Mouse (Mus musculus) myocyte (in vitro differentiated cells): ENCODE measurements around the gene Sergef. TPM values are rescaled to one million over a fixed set of nuclear protein-coding genes. Genes with fewer than 3 reads are reported as not detected.

ENCODE experiments used
- H3K27me3 ChIP-seq: one replicate; pipeline ENCODE4 v1.6.1; 2011; ENCODE audit not compliant: control insufficient read depth, insufficient read depth, insufficient read length
- H3K36me3 ChIP-seq: one replicate; pipeline ENCODE4 v1.6.1; 2011; ENCODE audit not compliant: control insufficient read depth, insufficient read depth
- H3K4me2 ChIP-seq: one replicate; pipeline ENCODE4 v1.6.1; 2011; ENCODE audit warnings: low read depth, control low read depth
- H3K4me3 ChIP-seq: one replicate; pipeline ENCODE4 v1.5.1; 2011; ENCODE audit warnings: mild to moderate bottlenecking, control low read depth, moderate library complexity
- H3K79me2 ChIP-seq: one replicate; pipeline ENCODE4 v1.6.1; 2011; ENCODE audit not compliant: control insufficient read depth, insufficient read depth
- H3ac ChIP-seq: one replicate; pipeline ENCODE4 v1.6.1; 2011; ENCODE audit not compliant: control insufficient read depth, insufficient read length
- CEBPB ChIP-seq: IDR thresholded peaks from 2 replicates; pipeline ENCODE4 v1.6.1; 2011; ENCODE audit warnings: mild to moderate bottlenecking, moderate library complexity; ENCODE audit not compliant: poor library complexity, insufficient read depth, severe bottlenecking
- E2F4 ChIP-seq: IDR thresholded peaks from one replicate; pipeline ENCODE4 v1.6.1; 2011; ENCODE audit warnings: mild to moderate bottlenecking, control low read depth, moderate library complexity; ENCODE audit not compliant: insufficient read depth
- MAX ChIP-seq: IDR thresholded peaks from one replicate; pipeline ENCODE4 v1.6.1; 2011; ENCODE audit warnings: low read depth, mild to moderate bottlenecking, control low read depth
- MYOD1 ChIP-seq, 3 experiments: IDR thresholded peaks; one replicate each; pipeline ENCODE4 v1.6.1; 2011; ENCODE audit warnings: control low read depth in 2 of 3, low read depth in 2 of 3, mild to moderate bottlenecking in 2 of 3, moderate library complexity in 1 of 3; ENCODE audit not compliant: insufficient read length in 2 of 3, control insufficient read depth in 1 of 3
- MYOG ChIP-seq, 3 experiments: IDR thresholded peaks; one replicate each; pipeline ENCODE4 v1.6.1; 2011; ENCODE audit warnings: control low read depth in 2 of 3, low read depth in 2 of 3, mild to moderate bottlenecking in 2 of 3; ENCODE audit not compliant: insufficient read length in 2 of 3, control insufficient read depth in 1 of 3, insufficient read depth in 1 of 3
- POLR2A ChIP-seq: IDR thresholded peaks from one replicate; pipeline ENCODE4 v1.6.1; 2011; ENCODE audit warnings: low read depth, mild to moderate bottlenecking, control low read depth, moderate library complexity; ENCODE audit not compliant: insufficient read length
- POLR2AphosphoS2 ChIP-seq: IDR thresholded peaks from one replicate; pipeline ENCODE4 v1.6.1; 2011; ENCODE audit warnings: low read depth, control low read depth; ENCODE audit not compliant: insufficient read length
- REST ChIP-seq: IDR thresholded peaks from one replicate; pipeline ENCODE4 v1.6.1; 2011; ENCODE audit warnings: mild to moderate bottlenecking, control low read depth, moderate library complexity; ENCODE audit not compliant: insufficient read depth, insufficient read length
- SRF ChIP-seq: IDR thresholded peaks from one replicate; pipeline ENCODE4 v1.6.1; 2011; ENCODE audit warnings: low read depth; ENCODE audit not compliant: control insufficient read depth, insufficient read length
- TCF12 ChIP-seq: IDR thresholded peaks from one replicate; pipeline ENCODE4 v1.6.1; 2011; ENCODE audit warnings: mild to moderate bottlenecking, control low read depth; ENCODE audit not compliant: poor library complexity, insufficient read depth, severe bottlenecking
- TCF3 ChIP-seq: IDR thresholded peaks from one replicate; pipeline ENCODE4 v1.6.1; 2011; ENCODE audit warnings: low read depth, control low read depth; ENCODE audit not compliant: insufficient read length
- USF1 ChIP-seq: IDR thresholded peaks from one replicate; pipeline ENCODE4 v1.6.1; 2011; ENCODE audit warnings: low read depth, mild to moderate bottlenecking, control low read depth, moderate library complexity
- polyA plus RNA-seq: library from polyadenylated mRNA; unstranded; fragments of >200 nt; fragmentation: generic; extraction: Trizol; gene quantifications from one replicate; pipeline ENCODE4 v1.2.1, GENCODE M21; 2012; ENCODE audit warnings: missing spikeins

Sergef gene
- polyA plus RNA-seq, 1 experiment: 13.9 TPM

GRCm38 (mm10) chr7:46435833-46436232 is 203.8 kb downstream of the Sergef start:
- Histone ChIP-seq H3K79me2 (no peaks in the 10 kb centered on the region), H3K36me3 (no peaks in the 10 kb centered on the region), H3K4me2 (no peak overlapping the region), H3ac (no peak overlapping the region), H3K27me3 (peaks cover 29% of the 10 kb centered on the region), H3K4me3 (no peak overlapping the region)
- TF ChIP-seq E2F4 (no peak), USF1 (no peak), MYOD1 (IDR thresholded peaks at IDR 0.05; ENCODE audit: control insufficient read depth in 1 of 3, insufficient read length in 2 of 3, low read depth in 2 of 3) (no peak), TCF3 (no peak), REST (no peak), MAX (no peak), POLR2A (no peak), SRF (no peak), MYOG (IDR thresholded peaks at IDR 0.05; ENCODE audit: control insufficient read depth in 1 of 3, insufficient read depth in 1 of 3, insufficient read length in 2 of 3, low read depth in 2 of 3) (no peak), TCF12 (no peak), POLR2AphosphoS2 (no peak), CEBPB (no peak)

- Histone ChIP-seq H3K27me3 (peaks cover 46% of the 10 kb centered on the region), H3ac (no peak overlapping the region), H3K79me2 (no peaks in the 10 kb centered on the region), H3K4me2 (no peak overlapping the region), H3K4me3 (no peak overlapping the region), H3K36me3 (no peaks in the 10 kb centered on the region)
- no peak for TF ChIP-seq SRF
- no peak for TF ChIP-seq MAX
- no peak for TF ChIP-seq E2F4
- no peak for TF ChIP-seq TCF12
- TF ChIP-seq POLR2AphosphoS2: no peak
Observed at GRCm38 (mm10) chr7:46433874-46434273, 205.7 kb downstream of the Sergef start.

GRCm38 (mm10) chr7:46425012-46425411 is 214.6 kb downstream of the Sergef start:
- no peak for TF ChIP-seq MYOD1 (IDR thresholded peaks at IDR 0.05; ENCODE audit: control insufficient read depth in 1 of 3, insufficient read length in 2 of 3, low read depth in 2 of 3)
- TF ChIP-seq E2F4: no peak
- no peak for TF ChIP-seq POLR2AphosphoS2
- no peak for TF ChIP-seq POLR2A
- TF ChIP-seq REST: no peak
- TF ChIP-seq TCF12: no peak
- no peak for TF ChIP-seq TCF3
- no peak for TF ChIP-seq SRF
- no peak for TF ChIP-seq USF1
- no peak for TF ChIP-seq CEBPB
- no peak for TF ChIP-seq MAX
- no peak for TF ChIP-seq MYOG (IDR thresholded peaks at IDR 0.05; ENCODE audit: control insufficient read depth in 1 of 3, insufficient read depth in 1 of 3, insufficient read length in 2 of 3, low read depth in 2 of 3)
- Histone ChIP-seq H3K79me2 (no peaks in the 10 kb centered on the region), H3K4me3 (no peak overlapping the region), H3K4me2 (no peak overlapping the region), H3K36me3 (no peaks in the 10 kb centered on the region), H3K27me3 (peaks cover 79% of the 10 kb centered on the region), H3ac (no peak overlapping the region)

- no peak for TF ChIP-seq POLR2A
- TF ChIP-seq E2F4: no peak
- no peak overlapping the region for H3K4me3 ChIP-seq
- peaks cover 79% of the 10 kb centered on the region for H3K27me3 ChIP-seq
- no peak overlapping the region for H3ac ChIP-seq
- H3K79me2 ChIP-seq: no peaks in the 10 kb centered on the region
- H3K36me3 ChIP-seq: no peaks in the 10 kb centered on the region
- no peak overlapping the region for H3K4me2 ChIP-seq
Observed at GRCm38 (mm10) chr7:46423951-46424350, 215.7 kb downstream of the Sergef start.

- Histone ChIP-seq H3K79me2 (no peaks in the 10 kb centered on the region), H3ac (no peak overlapping the region), H3K36me3 (no peaks in the 10 kb centered on the region), H3K4me3 (no peak overlapping the region), H3K27me3 (peaks cover 80% of the 10 kb centered on the region), H3K4me2 (no peak overlapping the region)
- TF ChIP-seq USF1 (no peak), SRF (no peak), POLR2AphosphoS2 (no peak), MYOG (IDR thresholded peaks at IDR 0.05; ENCODE audit: control insufficient read depth in 1 of 3, insufficient read depth in 1 of 3, insufficient read length in 2 of 3, low read depth in 2 of 3) (no peak), TCF12 (no peak), REST (no peak), CEBPB (no peak), POLR2A (no peak), MAX (no peak), TCF3 (no peak), E2F4 (no peak), MYOD1 (IDR thresholded peaks at IDR 0.05; ENCODE audit: control insufficient read depth in 1 of 3, insufficient read length in 2 of 3, low read depth in 2 of 3) (no peak)
Observed at GRCm38 (mm10) chr7:46422764-46423412, 216.7 kb downstream of the Sergef start.
